Mouse (Mus musculus) stomach, embryonic 16.5 days (tissue): Measurements from ENCODE around the gene Pax3. TPM values are rescaled to one million over a fixed set of nuclear protein-coding genes. Genes with fewer than 3 reads are reported as not detected.

Experiments
- ATAC-seq: fragments of 200-750 bp; cut with Nextera tagmentation; 2 replicates; pipeline ENCODE4 v1.8.0; 2017; ENCODE audit warnings: moderate number of reproducible peaks, moderate TSS enrichment; ENCODE audit not compliant: insufficient read depth, low FRiP score
- H3K27ac ChIP-seq: fragments of 300-500 bp; sonication (generic); 2 replicates; pipeline ENCODE4 v1.5.1; 2014; ENCODE audit warnings: low read length
- H3K27me3 ChIP-seq: fragments of 300-500 bp; sonication (generic); 2 replicates; pipeline ENCODE4 v1.6.1; 2014; ENCODE audit warnings: low read length, control low read depth, mixed read lengths; ENCODE audit not compliant: control insufficient read depth, insufficient read depth
- H3K36me3 ChIP-seq: fragments of 300-500 bp; sonication (generic); 2 replicates; pipeline ENCODE4 v1.6.1; 2014; ENCODE audit warnings: low read length; ENCODE audit not compliant: control insufficient read depth, insufficient read depth
- H3K4me1 ChIP-seq: fragments of 300-500 bp; sonication (generic); 2 replicates; pipeline ENCODE4 v1.6.1; 2014; ENCODE audit warnings: low read length, control low read depth, mixed read lengths; ENCODE audit not compliant: control insufficient read depth, insufficient read depth
- H3K4me2 ChIP-seq: fragments of 300-500 bp; sonication (generic); 2 replicates; pipeline ENCODE4 v1.6.1; 2014; ENCODE audit warnings: low read depth, low read length, mixed read lengths
- H3K4me3 ChIP-seq: fragments of 300-500 bp; sonication (generic); replicated peaks from 2 replicates; pipeline ENCODE4 v1.5.1; 2014; ENCODE audit warnings: mild to moderate bottlenecking, low read length
- H3K9ac ChIP-seq: fragments of 300-500 bp; sonication (generic); 2 replicates; pipeline ENCODE4 v1.6.1; 2014; ENCODE audit warnings: low read length
- H3K9me3 ChIP-seq: fragments of 300-500 bp; sonication (generic); replicated peaks from 2 replicates; pipeline ENCODE4 v1.6.1; 2016; ENCODE audit warnings: low read length, control low read depth; ENCODE audit not compliant: control insufficient read depth
- WGBS: fragments of 180-500 bp; shearing (Covaris S2); extraction: QIAGEN DNeasy Blood & Tissue Kit; methylation state at CpG from one replicate; pipeline ENCODE4 v1.1.7; 2014; 5-methylcytosine and 5-hydroxymethylcytosine counted together
- polyA plus RNA-seq: library from polyadenylated mRNA; unstranded; fragments of >200 nt; fragmentation: Nextera tagmentation; extraction: Ambion mirVana; gene quantifications from 2 replicates; pipeline ENCODE4 v1.2.1, GENCODE M21; 2015

Gene Pax3
- polyA plus RNA-seq, 1 experiment from 2014 or later: 0.12 TPM

DNA sequence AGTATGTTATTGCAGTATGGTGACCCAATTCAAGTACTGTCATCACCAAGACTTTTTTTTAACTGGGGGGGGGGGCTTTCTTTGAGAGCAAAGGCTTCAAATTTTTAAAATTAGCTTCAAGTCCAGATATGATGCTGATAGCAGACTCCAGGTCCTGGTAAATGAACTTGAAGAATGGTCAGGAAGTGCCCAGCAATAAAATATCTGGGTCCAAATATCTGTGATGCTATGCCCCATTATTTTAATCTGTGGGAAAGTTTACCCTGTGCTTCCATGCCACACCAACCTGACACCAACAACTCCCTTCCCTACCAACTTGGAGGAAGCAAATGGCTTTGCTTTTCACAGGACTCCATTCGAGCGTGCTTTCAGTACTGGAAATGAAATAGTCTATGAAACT is 8.6 kb downstream of the Pax3 start:
- 4% methylated on average over 2 of the region's 2 CpGs for whole genome bisulfite sequencing
- no peaks in the 10 kb centered on the region for H3K9me3 ChIP-seq
- no peak overlapping the region for H3K4me3 ChIP-seq
- ATAC-seq: no peak
- no peaks in the 10 kb centered on the region for H3K4me1 ChIP-seq
- H3K27me3 ChIP-seq: peaks cover 82% of the 10 kb centered on the region
- no peak overlapping the region for H3K4me2 ChIP-seq
- H3K27ac ChIP-seq: no peak overlapping the region
- H3K36me3 ChIP-seq: no peaks in the 10 kb centered on the region
- no peak overlapping the region for H3K9ac ChIP-seq

DNA sequence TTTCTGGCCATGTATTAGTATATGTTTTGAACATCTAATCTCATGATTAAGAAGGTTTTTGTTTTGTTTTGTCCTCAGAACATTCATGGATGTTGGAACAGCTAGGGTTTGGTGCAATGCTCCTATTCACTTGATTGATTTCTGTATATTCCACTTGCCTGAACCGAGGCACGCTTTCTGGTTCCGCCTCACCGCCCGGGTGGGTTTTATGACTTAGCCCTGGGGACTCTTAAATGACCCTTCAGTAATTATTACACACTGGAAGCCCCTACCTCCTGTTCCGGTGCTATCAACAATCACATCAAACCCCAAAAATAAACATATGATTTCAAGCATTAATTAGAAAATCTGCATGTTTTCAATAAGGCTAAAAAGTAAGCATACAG is 9.2 kb downstream of the Pax3 start:
- Histone ChIP-seq H3K4me1 (no peaks in the 10 kb centered on the region), H3K9ac (no peak overlapping the region), H3K9me3 (no peaks in the 10 kb centered on the region), H3K36me3 (no peaks in the 10 kb centered on the region), H3K27ac (no peak overlapping the region), H3K4me3 (no peak overlapping the region), H3K4me2 (no peak overlapping the region), H3K27me3 (peaks cover 81% of the 10 kb centered on the region)
- no peak for ATAC-seq
- WGBS: 4% methylated on average over 6 of the region's 6 CpGs

DNA sequence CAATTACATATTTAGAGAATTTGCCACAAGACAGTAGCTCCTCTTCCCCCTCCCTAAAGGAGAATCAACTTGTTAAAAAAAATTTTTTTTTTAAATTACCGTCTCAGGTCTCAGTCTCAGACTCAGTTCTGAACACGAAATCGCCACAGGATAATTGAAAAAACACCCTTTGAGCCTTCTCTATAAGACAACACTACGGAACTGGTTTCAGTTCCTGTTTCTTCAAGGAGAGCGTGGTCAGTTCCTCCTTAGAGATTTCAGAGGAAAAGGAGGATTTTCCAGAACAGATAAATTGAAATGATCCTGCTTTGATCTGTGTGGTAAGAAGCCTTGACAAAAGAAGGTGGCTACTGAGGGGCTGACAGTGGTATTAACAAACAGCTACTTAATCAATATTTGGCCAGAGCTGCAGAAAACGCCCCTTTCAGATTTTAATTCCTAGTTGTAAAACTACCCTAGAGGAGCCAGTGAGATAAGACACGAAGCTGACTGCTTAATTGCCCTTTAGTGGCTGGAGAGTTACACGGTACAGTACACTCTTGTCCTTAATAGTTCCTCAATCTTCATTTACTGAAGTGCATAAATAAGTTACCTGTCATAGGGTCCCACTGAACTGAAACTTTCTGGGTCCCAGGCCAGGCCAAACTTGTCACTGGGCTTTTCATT is 9.7 kb downstream of the Pax3 start:
- WGBS: 4% methylated on average over 8 of the region's 8 CpGs

GRCm38 (mm10) chr1:78182954-78183353 is 14.0 kb downstream of the Pax3 start:
- 52% methylated on average over 5 of the region's 5 CpGs for WGBS
- peaks cover 73% of the 10 kb centered on the region for H3K27me3 ChIP-seq
- H3K4me3 ChIP-seq: no peak overlapping the region
- H3K9me3 ChIP-seq: no peaks in the 10 kb centered on the region
- no peak overlapping the region for H3K27ac ChIP-seq
- no peaks in the 10 kb centered on the region for H3K4me1 ChIP-seq
- no peaks in the 10 kb centered on the region for H3K36me3 ChIP-seq
- H3K4me2 ChIP-seq: no peak overlapping the region
- H3K9ac ChIP-seq: no peak overlapping the region
- ATAC-seq: no peak

More for the DNA sequence above, 9.7 kb downstream of the Pax3 start:
- no peak overlapping the region for H3K27ac ChIP-seq
- ATAC-seq: no peak
- H3K36me3 ChIP-seq: no peaks in the 10 kb centered on the region
- no peaks in the 10 kb centered on the region for H3K9me3 ChIP-seq
- no peak overlapping the region for H3K9ac ChIP-seq
- H3K4me1 ChIP-seq: no peaks in the 10 kb centered on the region
- no peak overlapping the region for H3K4me2 ChIP-seq
- H3K4me3 ChIP-seq: no peak overlapping the region
- peaks cover 81% of the 10 kb centered on the region for H3K27me3 ChIP-seq

DNA sequence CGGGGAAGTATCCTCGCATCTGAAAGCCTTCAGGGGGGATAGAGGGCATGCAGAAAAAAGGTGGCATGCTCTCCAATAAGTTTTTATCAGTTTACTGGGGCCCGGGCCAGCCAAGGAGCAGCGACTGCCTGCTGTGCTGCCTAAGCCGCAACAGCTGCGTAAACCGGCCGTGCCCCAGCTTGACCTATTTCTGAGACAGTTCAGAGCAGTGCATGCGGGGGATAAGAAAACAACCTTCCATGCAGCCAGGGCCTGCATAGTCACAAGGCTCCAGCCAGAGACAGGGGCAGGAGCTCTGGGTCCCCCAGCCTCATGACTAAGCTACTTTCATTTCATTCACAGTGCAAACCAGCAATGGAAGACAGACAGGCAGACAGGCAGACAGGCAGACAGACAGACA is 15.1 kb downstream of the Pax3 start:
- no peaks in the 10 kb centered on the region for H3K4me1 ChIP-seq
- no peak overlapping the region for H3K9ac ChIP-seq
- H3K4me2 ChIP-seq: no peak overlapping the region
- H3K27ac ChIP-seq: no peak overlapping the region
- no peak overlapping the region for H3K4me3 ChIP-seq
- ATAC-seq: no peak
- no peaks in the 10 kb centered on the region for H3K36me3 ChIP-seq
- 9% methylated on average over 9 of the region's 9 CpGs for WGBS
- H3K9me3 ChIP-seq: no peaks in the 10 kb centered on the region
- peaks cover 68% of the 10 kb centered on the region for H3K27me3 ChIP-seq

DNA sequence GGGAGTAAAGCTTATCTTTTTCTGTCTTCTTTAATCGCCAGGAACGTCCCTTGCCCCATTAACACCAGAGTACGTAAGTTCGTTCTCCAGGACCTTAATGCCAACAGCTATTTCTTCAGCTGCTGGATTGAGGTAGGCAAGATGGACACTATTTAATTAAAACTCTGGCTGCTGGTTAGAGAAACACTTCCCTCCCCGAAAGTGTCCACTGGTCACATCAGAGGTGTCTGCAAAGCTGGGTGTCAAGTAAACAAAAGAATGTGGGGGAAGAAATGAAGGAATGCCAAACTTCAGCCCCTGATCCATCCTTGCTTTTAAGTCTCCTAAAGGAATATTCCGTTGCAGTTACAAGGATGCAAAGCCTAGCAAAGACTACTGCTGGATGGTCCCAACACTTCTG is 24.6 kb downstream of the Pax3 start:
- no peaks in the 10 kb centered on the region for H3K36me3 ChIP-seq
- WGBS: 49% methylated on average over 6 of the region's 6 CpGs
- no peak overlapping the region for H3K4me3 ChIP-seq
- H3K27me3 ChIP-seq: peaks cover 53% of the 10 kb centered on the region
- no peaks in the 10 kb centered on the region for H3K4me1 ChIP-seq
- H3K27ac ChIP-seq: no peak overlapping the region
- H3K4me2 ChIP-seq: no peak overlapping the region
- no peak overlapping the region for H3K9ac ChIP-seq
- no peak for ATAC-seq
- no peaks in the 10 kb centered on the region for H3K9me3 ChIP-seq

- no peak overlapping the region for H3K4me3 ChIP-seq
- H3K9ac ChIP-seq: no peak overlapping the region
- no peak overlapping the region for H3K4me2 ChIP-seq
- H3K36me3 ChIP-seq: no peaks in the 10 kb centered on the region
- no peaks in the 10 kb centered on the region for H3K9me3 ChIP-seq
- 37% methylated on average over 1 of the region's 1 CpGs for WGBS
- H3K4me1 ChIP-seq: no peaks in the 10 kb centered on the region
- peaks cover 46% of the 10 kb centered on the region for H3K27me3 ChIP-seq
- no peak overlapping the region for H3K27ac ChIP-seq
- ATAC-seq: no peak
Measured at GRCm38 (mm10) chr1:78171671-78172070, 25.3 kb downstream of the Pax3 start.

DNA sequence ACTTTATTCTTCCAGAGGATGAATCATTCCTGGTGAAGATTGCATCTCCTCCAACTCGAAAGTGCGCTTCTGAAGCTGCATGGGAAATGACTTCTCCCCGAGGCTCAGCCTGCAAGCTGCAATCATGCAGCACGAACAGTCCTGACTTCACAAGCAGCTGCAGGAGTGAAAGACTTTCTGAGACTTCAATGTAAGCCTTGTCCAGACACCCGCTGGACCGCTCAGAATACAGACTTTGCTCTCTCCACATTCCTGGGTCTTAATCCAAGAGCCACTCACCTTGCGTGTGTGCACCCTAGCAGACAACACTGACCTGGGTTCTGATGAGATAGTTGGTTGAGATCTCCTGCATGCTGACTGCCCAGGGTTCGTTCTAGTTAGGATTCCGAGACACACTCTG is 26.2 kb downstream of the Pax3 start:
- no peak overlapping the region for H3K9ac ChIP-seq
- 54% methylated on average over 9 of the region's 9 CpGs for WGBS
- H3K4me3 ChIP-seq: no peak overlapping the region
- H3K27me3 ChIP-seq: peaks cover 51% of the 10 kb centered on the region
- no peak for ATAC-seq
- H3K27ac ChIP-seq: no peak overlapping the region
- H3K4me2 ChIP-seq: no peak overlapping the region
- no peaks in the 10 kb centered on the region for H3K36me3 ChIP-seq
- no peaks in the 10 kb centered on the region for H3K9me3 ChIP-seq
- H3K4me1 ChIP-seq: no peaks in the 10 kb centered on the region

DNA sequence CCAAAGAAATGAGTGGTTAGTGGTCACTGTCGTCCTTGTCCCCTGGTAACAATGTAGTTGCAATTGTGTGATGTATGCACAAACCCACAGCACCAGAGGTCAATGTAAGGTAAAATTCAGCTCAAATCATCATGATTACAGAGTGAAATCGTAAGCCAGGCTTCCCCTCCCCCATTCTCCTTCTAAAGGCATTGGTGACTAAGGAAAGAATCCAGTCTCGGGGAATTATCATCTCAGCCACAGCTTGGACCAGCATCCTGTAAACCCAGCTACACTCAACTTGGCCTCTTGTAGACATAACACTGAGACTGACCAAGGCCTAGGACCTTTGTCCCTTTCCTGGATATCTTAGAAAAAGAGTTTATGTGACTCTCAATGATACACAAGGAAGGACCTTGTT is 28.1 kb downstream of the Pax3 start:
- peaks cover 49% of the 10 kb centered on the region for H3K27me3 ChIP-seq

More for the DNA sequence above, 28.1 kb downstream of the Pax3 start:
- no peak for ATAC-seq
- Histone ChIP-seq H3K4me2 (no peak overlapping the region), H3K27ac (no peak overlapping the region), H3K9me3 (no peaks in the 10 kb centered on the region), H3K4me1 (no peaks in the 10 kb centered on the region), H3K36me3 (no peaks in the 10 kb centered on the region), H3K9ac (no peak overlapping the region), H3K4me3 (no peak overlapping the region)
- 62% methylated on average over 3 of the region's 3 CpGs for WGBS
